Mouse (Mus musculus): ENCODE measurements around the gene 5730522E02Rik. TPM values are rescaled to one million over a fixed set of nuclear protein-coding genes. Genes with fewer than 3 reads are reported as not detected.
A peak's percentile ranks its signal among the peaks of the same experiment; 100 is the strongest.

The 5730522E02Rik gene
- polyA plus RNA-seq, 1 experiment from 2014 or later, result 24.3 TPM

DNA sequence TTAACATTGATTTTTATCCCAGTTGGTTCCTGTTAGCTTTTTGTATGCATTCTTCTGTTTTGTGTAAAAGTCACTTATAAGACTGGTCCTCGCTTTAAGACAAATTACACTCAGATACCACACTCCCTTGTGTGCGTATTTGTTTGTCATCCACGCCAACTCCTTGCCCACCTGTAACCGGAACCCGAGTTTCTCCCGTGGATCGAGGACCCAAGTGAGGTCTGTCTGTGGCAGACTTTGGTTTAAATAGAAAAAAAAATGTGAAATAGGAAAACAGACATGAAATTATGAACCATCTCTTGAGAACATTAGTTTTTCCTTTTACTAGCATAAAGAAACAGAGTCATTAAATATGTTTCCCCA lies 43.0 kb downstream of the 5730522E02Rik start:
- H3K4me3 ChIP-seq, result no peak overlapping the region
- 97% methylated on average over 7 of the region's 7 CpGs for WGBS
- no peaks in the 10 kb centered on the region for H3K4me1 ChIP-seq
- no peaks in the 10 kb centered on the region for H3K36me3 ChIP-seq
- H3K27me3 ChIP-seq, result no peaks in the 10 kb centered on the region
- no peak overlapping the region for H3K9ac ChIP-seq (replicated peaks)
- H3K27ac ChIP-seq (replicated peaks), result no peak overlapping the region
- H3K4me2 ChIP-seq (replicated peaks), result no peak overlapping the region
- H3K9me3 ChIP-seq, result no peaks in the 10 kb centered on the region
- no peak for ATAC-seq (replicated peaks)

- WGBS, result 85% methylated on average over 4 of the region's 4 CpGs
- H3K4me1 ChIP-seq, result no peaks in the 10 kb centered on the region
- ATAC-seq (replicated peaks), result no peak
Measured at GRCm38 (mm10) chr11:26166966-26167608, 43.5 kb downstream of the 5730522E02Rik start.

GRCm38 (mm10) chr11:26164651-26165259 lies 45.8 kb downstream of the 5730522E02Rik start:
- H3K4me2 ChIP-seq (replicated peaks), result no peak overlapping the region
- no peak overlapping the region for H3K4me3 ChIP-seq
- no peak for ATAC-seq (replicated peaks)
- no peaks in the 10 kb centered on the region for H3K9me3 ChIP-seq
- no peaks in the 10 kb centered on the region for H3K27me3 ChIP-seq
- H3K36me3 ChIP-seq, result no peaks in the 10 kb centered on the region
- WGBS, result 91% methylated on average over 5 of the region's 5 CpGs
- no peak overlapping the region for H3K9ac ChIP-seq (replicated peaks)
- H3K4me1 ChIP-seq, result no peaks in the 10 kb centered on the region
- no peak overlapping the region for H3K27ac ChIP-seq (replicated peaks)

More at GRCm38 (mm10) chr11:26166966-26167608, 43.5 kb downstream of the 5730522E02Rik start:
- Histone ChIP-seq H3K4me3 (no peak overlapping the region), H3K4me2 (replicated peaks) (no peak overlapping the region), H3K27ac (replicated peaks) (no peak overlapping the region), H3K36me3 (no peaks in the 10 kb centered on the region), H3K9ac (replicated peaks) (no peak overlapping the region), H3K9me3 (no peaks in the 10 kb centered on the region), H3K27me3 (no peaks in the 10 kb centered on the region)

- H3K27ac ChIP-seq (replicated peaks), result no peak overlapping the region
- H3K36me3 ChIP-seq, result no peaks in the 10 kb centered on the region
- no peaks in the 10 kb centered on the region for H3K4me1 ChIP-seq
- ATAC-seq (replicated peaks), result no peak
- no peak overlapping the region for H3K9ac ChIP-seq (replicated peaks)
- WGBS, result 91% methylated on average over 5 of the region's 5 CpGs
- H3K4me2 ChIP-seq (replicated peaks), result no peak overlapping the region
- H3K27me3 ChIP-seq, result no peaks in the 10 kb centered on the region
- no peaks in the 10 kb centered on the region for H3K9me3 ChIP-seq
- no peak overlapping the region for H3K4me3 ChIP-seq
Measured at GRCm38 (mm10) chr11:26161354-26161753, 49.2 kb downstream of the 5730522E02Rik start.

DNA sequence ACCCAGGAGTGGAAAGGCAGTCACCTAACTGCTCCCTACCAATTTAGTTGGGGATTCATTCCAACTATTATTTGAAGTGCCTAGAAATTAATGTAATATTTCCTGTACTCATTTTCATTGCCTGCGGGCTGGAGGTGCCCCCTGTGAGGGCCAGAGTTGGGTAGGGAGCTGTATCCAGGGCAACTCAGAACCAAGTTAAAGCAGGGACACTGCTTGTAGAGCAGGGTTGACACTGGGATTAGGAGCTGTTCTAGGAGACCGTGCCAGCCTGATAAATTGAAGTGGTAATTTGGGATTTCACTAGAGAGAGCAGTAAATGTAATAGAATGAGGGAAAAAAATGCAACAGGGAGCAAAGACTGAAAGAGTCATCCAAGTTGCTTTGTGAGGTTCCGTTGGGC lies 51.5 kb downstream of the 5730522E02Rik start:
- ATAC-seq (replicated peaks), result no peak
- Histone ChIP-seq H3K36me3 (no peaks in the 10 kb centered on the region), H3K4me1 (no peaks in the 10 kb centered on the region), H3K4me2 (replicated peaks) (no peak overlapping the region), H3K9ac (replicated peaks) (no peak overlapping the region), H3K27ac (replicated peaks) (no peak overlapping the region), H3K27me3 (no peaks in the 10 kb centered on the region), H3K9me3 (no peaks in the 10 kb centered on the region), H3K4me3 (no peak overlapping the region)
- 63% methylated on average over 3 of the region's 3 CpGs for WGBS

- Histone ChIP-seq H3K4me2 (replicated peaks) (no peak overlapping the region), H3K4me1 (no peaks in the 10 kb centered on the region), H3K27ac (replicated peaks) (no peak overlapping the region), H3K27me3 (no peaks in the 10 kb centered on the region), H3K4me3 (no peak overlapping the region), H3K9me3 (no peaks in the 10 kb centered on the region), H3K36me3 (no peaks in the 10 kb centered on the region), H3K9ac (replicated peaks) (no peak overlapping the region)
- ATAC-seq (replicated peaks), result no peak
- 79% methylated on average over 3 of the region's 3 CpGs for WGBS
Measured at GRCm38 (mm10) chr11:26140024-26140423, 70.5 kb downstream of the 5730522E02Rik start.

GRCm38 (mm10) chr11:26138013-26138412 lies 72.5 kb downstream of the 5730522E02Rik start:
- Histone ChIP-seq H3K4me3 (no peak overlapping the region), H3K27me3 (no peaks in the 10 kb centered on the region), H3K4me1 (no peaks in the 10 kb centered on the region), H3K9me3 (no peaks in the 10 kb centered on the region), H3K27ac (replicated peaks) (no peak overlapping the region), H3K36me3 (no peaks in the 10 kb centered on the region), H3K9ac (replicated peaks) (no peak overlapping the region), H3K4me2 (replicated peaks) (no peak overlapping the region)
- ATAC-seq (replicated peaks), result no peak
- WGBS, result 90% methylated on average over 1 of the region's 1 CpGs

GRCm38 (mm10) chr11:26130911-26131310 lies 79.7 kb downstream of the 5730522E02Rik start:
- H3K4me3 ChIP-seq, result no peak overlapping the region
- H3K27me3 ChIP-seq, result no peaks in the 10 kb centered on the region
- H3K4me2 ChIP-seq (replicated peaks), result no peak overlapping the region
- no peak overlapping the region for H3K27ac ChIP-seq (replicated peaks)
- H3K4me1 ChIP-seq, result no peaks in the 10 kb centered on the region
- H3K36me3 ChIP-seq, result no peaks in the 10 kb centered on the region
- ATAC-seq (replicated peaks), result no peak
- 52% methylated on average over 11 of the region's 11 CpGs for WGBS
- H3K9ac ChIP-seq (replicated peaks), result no peak overlapping the region
- H3K9me3 ChIP-seq, result no peaks in the 10 kb centered on the region

- H3K4me3 ChIP-seq, result no peak overlapping the region
- no peaks in the 10 kb centered on the region for H3K27me3 ChIP-seq
- ATAC-seq (replicated peaks), result no peak
- H3K4me1 ChIP-seq, result no peaks in the 10 kb centered on the region
- no peak overlapping the region for H3K27ac ChIP-seq (replicated peaks)
- no peaks in the 10 kb centered on the region for H3K9me3 ChIP-seq
- H3K4me2 ChIP-seq (replicated peaks), result no peak overlapping the region
- no peaks in the 10 kb centered on the region for H3K36me3 ChIP-seq
- no peak overlapping the region for H3K9ac ChIP-seq (replicated peaks)
- WGBS, result 32% methylated on average over 2 of the region's 2 CpGs
Measured at GRCm38 (mm10) chr11:26129054-26129453, 81.5 kb downstream of the 5730522E02Rik start.

DNA sequence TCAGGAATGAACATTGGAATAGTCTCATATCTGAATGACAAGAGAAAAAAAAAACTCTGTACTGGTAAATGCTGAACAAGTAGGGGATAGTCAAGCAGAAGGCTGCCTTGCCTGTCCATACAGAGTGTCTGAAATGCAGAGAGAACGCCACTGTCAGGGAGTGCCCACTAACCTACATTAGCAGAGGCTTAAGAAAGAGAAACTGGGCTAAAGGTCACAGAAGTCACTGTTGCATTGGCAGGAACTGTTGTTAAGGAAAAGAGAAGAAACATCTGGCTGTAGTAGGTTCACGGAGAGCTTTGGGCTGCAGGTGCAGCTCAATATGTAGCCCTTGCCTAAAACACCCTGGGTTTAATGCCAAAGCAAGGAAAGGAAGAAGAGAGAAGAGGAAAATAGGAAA lies 82.2 kb downstream of the 5730522E02Rik start:
- ATAC-seq (replicated peaks), result no peak
- Histone ChIP-seq H3K27ac (replicated peaks) (no peak overlapping the region), H3K9me3 (no peaks in the 10 kb centered on the region), H3K9ac (replicated peaks) (no peak overlapping the region), H3K4me2 (replicated peaks) (no peak overlapping the region), H3K27me3 (no peaks in the 10 kb centered on the region), H3K36me3 (no peaks in the 10 kb centered on the region), H3K4me1 (no peaks in the 10 kb centered on the region), H3K4me3 (no peak overlapping the region)
- WGBS, result 73% methylated on average over 2 of the region's 2 CpGs

GRCm38 (mm10) chr11:26125923-26126322 lies 84.6 kb downstream of the 5730522E02Rik start:
- H3K9me3 ChIP-seq, result no peaks in the 10 kb centered on the region
- ATAC-seq (replicated peaks), result no peak

DNA sequence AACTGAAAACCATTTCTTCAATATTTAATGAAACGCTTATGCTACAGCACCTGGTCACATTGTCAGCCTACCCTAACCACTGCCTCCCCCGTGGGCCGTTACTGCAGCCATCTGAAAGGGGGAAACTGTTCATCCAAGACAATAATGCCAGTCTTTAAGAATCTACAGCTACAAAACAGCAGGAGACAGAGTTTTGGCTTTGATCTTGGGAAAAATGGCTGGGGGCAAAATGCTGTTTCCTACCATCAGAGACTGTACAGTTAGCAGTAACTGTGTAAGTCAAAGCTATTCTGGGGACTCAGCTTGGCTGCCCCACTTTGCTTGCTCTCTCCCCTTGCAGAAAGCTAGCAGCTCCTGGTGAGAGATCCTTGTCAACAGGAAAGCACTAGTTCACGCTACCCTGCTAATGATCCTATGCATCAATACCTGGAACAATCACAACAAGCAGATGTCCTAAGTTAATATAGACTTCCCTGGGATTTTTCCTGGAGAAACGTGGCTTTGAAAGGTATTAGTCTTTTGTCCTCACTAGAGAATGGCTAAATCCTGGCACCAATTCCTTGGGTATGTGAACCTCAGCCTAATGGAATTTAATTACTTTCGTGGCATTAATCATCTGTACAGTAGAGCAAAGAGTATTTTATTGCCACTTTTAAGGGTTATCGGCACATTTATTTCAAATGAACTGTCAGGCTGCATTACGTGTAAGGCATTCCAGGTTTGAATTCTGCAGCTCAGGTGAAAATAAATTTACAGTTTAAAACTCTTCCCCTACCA lies 89.6 kb downstream of the 5730522E02Rik start:
- WGBS, result 27% methylated on average over 8 of the region's 8 CpGs
- Histone ChIP-seq H3K9me3 (no peaks in the 10 kb centered on the region), H3K4me3 (no peak overlapping the region), H3K4me1 (peaks cover 17% of the 10 kb centered on the region), H3K9ac (replicated peaks) (no peak overlapping the region), H3K27me3 (no peaks in the 10 kb centered on the region), H3K36me3 (no peaks in the 10 kb centered on the region), H3K27ac (replicated peaks) (0 out of 2 replicates have a peak overlapping the region, but pooled peaks have one; percentile 8), H3K4me2 (replicated peaks) (no peak overlapping the region)
- no peak for ATAC-seq (replicated peaks)

More at GRCm38 (mm10) chr11:26125923-26126322, 84.6 kb downstream of the 5730522E02Rik start:
- H3K4me1 ChIP-seq, result peaks cover 7% of the 10 kb centered on the region
- no peak overlapping the region for H3K4me2 ChIP-seq (replicated peaks)
- no peaks in the 10 kb centered on the region for H3K27me3 ChIP-seq
- no peak overlapping the region for H3K9ac ChIP-seq (replicated peaks)
- H3K4me3 ChIP-seq, result no peak overlapping the region
- no peaks in the 10 kb centered on the region for H3K36me3 ChIP-seq
- no peak overlapping the region for H3K27ac ChIP-seq (replicated peaks)
